Mouse (Mus musculus) bone marrow, adult 2 months (tissue): ENCODE results near the gene 1810055G02Rik.

Source experiments
- CTCF ChIP-seq: fragments of 200-500 bp; IDR thresholded peaks from 2 replicates; pipeline ENCODE4 v1.5.1; 2011; ENCODE audit warnings: low read length, control low read depth; ENCODE audit not compliant: control insufficient read depth, insufficient read depth
- POLR2A ChIP-seq: fragments of 200-500 bp; IDR thresholded peaks from 2 replicates; pipeline ENCODE4 v1.6.1; 2011; ENCODE audit warnings: low read depth, mild to moderate bottlenecking, control low read depth, low read length, borderline replicate concordance; ENCODE audit not compliant: control insufficient read depth

DNA sequence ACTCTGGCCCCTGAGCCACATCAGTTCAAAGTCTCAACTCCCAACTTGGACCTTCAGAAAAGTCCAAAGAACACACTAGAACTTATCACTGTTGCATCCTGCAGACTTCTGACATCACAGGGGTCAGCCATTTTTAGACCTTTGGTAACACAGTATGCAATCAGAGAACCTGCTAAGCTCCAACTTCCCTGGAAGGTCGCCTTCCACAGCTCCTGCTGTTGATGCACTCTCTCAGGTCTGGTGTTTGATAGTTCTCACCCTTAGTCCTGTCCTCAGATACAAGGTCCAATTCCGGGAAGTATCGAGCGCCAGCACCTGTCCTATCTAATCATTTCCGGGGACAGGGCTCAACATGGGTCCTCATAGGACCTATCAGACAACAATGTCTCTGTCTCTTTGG, 16.8 kb upstream of the 1810055G02Rik start:
- TF ChIP-seq POLR2A (no peak), CTCF (no peak)
